Mouse (Mus musculus) midbrain, embryonic 13.5 days (tissue): ENCODE measurements around the gene Mcam. TPM values are rescaled to one million over a fixed set of nuclear protein-coding genes. Genes with fewer than 3 reads are reported as not detected.

Source experiments
- ATAC-seq: fragments of 200-750 bp; cut with Nextera tagmentation; 2 replicates; pipeline ENCODE4 v1.8.0; 2017; ENCODE audit warnings: mild to moderate bottlenecking, moderate TSS enrichment, moderate library complexity
- H3K27ac ChIP-seq: fragments of 300-500 bp; sonication (generic); 2 replicates; pipeline ENCODE4 v1.5.1; 2015; ENCODE audit warnings: inconsistent platforms, mild to moderate bottlenecking, moderate library complexity
- H3K27me3 ChIP-seq: fragments of 300-500 bp; sonication (generic); 2 replicates; pipeline ENCODE4 v1.6.1; 2015; ENCODE audit warnings: mild to moderate bottlenecking, inconsistent platforms
- H3K36me3 ChIP-seq: fragments of 300-500 bp; sonication (generic); 2 replicates; pipeline ENCODE4 v1.6.1; 2015; ENCODE audit warnings: mild to moderate bottlenecking, inconsistent platforms
- H3K4me1 ChIP-seq: fragments of 300-500 bp; sonication (generic); replicated peaks from 2 replicates; pipeline ENCODE4 v1.6.1; 2015; ENCODE audit warnings: inconsistent platforms
- H3K4me2 ChIP-seq: fragments of 300-500 bp; sonication (generic); replicated peaks from 2 replicates; pipeline ENCODE4 v1.6.1; 2015; ENCODE audit warnings: moderate library complexity, mild to moderate bottlenecking, inconsistent platforms
- H3K4me3 ChIP-seq: fragments of 300-500 bp; sonication (generic); replicated peaks from 2 replicates; pipeline ENCODE4 v1.5.1; 2015; ENCODE audit warnings: mild to moderate bottlenecking, inconsistent platforms
- H3K9ac ChIP-seq: fragments of 300-500 bp; sonication (generic); replicated peaks from 2 replicates; pipeline ENCODE4 v1.6.1; 2015; ENCODE audit warnings: mild to moderate bottlenecking, inconsistent platforms
- H3K9me3 ChIP-seq: fragments of 300-500 bp; sonication (generic); 2 replicates; pipeline ENCODE4 v1.6.1; 2016; ENCODE audit warnings: mild to moderate bottlenecking, inconsistent platforms
- WGBS: fragments of 180-500 bp; shearing (Covaris S2); methylation state at CpG from one replicate; pipeline ENCODE4 v1.1.7; 2015; 5-methylcytosine and 5-hydroxymethylcytosine counted together
- polyA plus RNA-seq: library from polyadenylated mRNA; unstranded; fragments of >200 nt; fragmentation: Nextera tagmentation; extraction: Ambion mirVana; gene quantifications from 2 replicates; pipeline ENCODE4 v1.2.1, GENCODE M21; 2015

Gene Mcam
- polyA plus RNA-seq, 1 experiment from 2014 or later = 13.7 TPM

- H3K27ac ChIP-seq = no peak overlapping the region
- no peak overlapping the region for H3K4me2 ChIP-seq
- no peak overlapping the region for H3K9ac ChIP-seq
- no peak for ATAC-seq
- no peaks in the 10 kb centered on the region for H3K27me3 ChIP-seq
- H3K4me3 ChIP-seq = no peak overlapping the region
- H3K36me3 ChIP-seq = no peaks in the 10 kb centered on the region; the same call in 1 of the 2 replicates
- H3K9me3 ChIP-seq = no peaks in the 10 kb centered on the region
- WGBS = 77% methylated on average over 3 of the region's 3 CpGs
- H3K4me1 ChIP-seq = peaks cover 6% of the 10 kb centered on the region; the same call in 1 of the 2 replicates
Measured at GRCm38 (mm10) chr9:44191166-44191565, 56.9 kb downstream of the Mcam start.

GRCm38 (mm10) chr9:44192312-44192711 is 58.0 kb downstream of the Mcam start:
- 95% methylated on average over 3 of the region's 3 CpGs for WGBS

More at GRCm38 (mm10) chr9:44192312-44192711, 58.0 kb downstream of the Mcam start:
- no peak overlapping the region for H3K4me3 ChIP-seq
- H3K9ac ChIP-seq = no peak overlapping the region
- H3K27me3 ChIP-seq = no peaks in the 10 kb centered on the region
- no peak overlapping the region for H3K27ac ChIP-seq
- H3K36me3 ChIP-seq = peaks cover under 1% of the 10 kb centered on the region
- H3K4me1 ChIP-seq = peaks cover 6% of the 10 kb centered on the region; the same call in 1 of the 2 replicates
- H3K9me3 ChIP-seq = no peaks in the 10 kb centered on the region
- ATAC-seq = no peak
- H3K4me2 ChIP-seq = no peak overlapping the region

Other genes with a start within 250 kb of the Mcam start
- 0.30 and 0.52 TPM in 2 replicates for gene Thy1, start 91.1 kb upstream of the Mcam start, polyA plus RNA-seq
- gene Usp2, start 67.4 kb upstream of the Mcam start, polyA plus RNA-seq = 4.5 and 8.3 TPM in 2 replicates
- gene Mfrp, start 32.7 kb upstream of the Mcam start, polyA plus RNA-seq = 0.16 TPM in 1 of 2 replicates, not detected in the other
- gene C1qtnf5, start 27.2 kb upstream of the Mcam start, polyA plus RNA-seq = 1.9 and 2.5 TPM in 2 replicates
- 0.24 and 0.36 TPM in 2 replicates for gene Gm49380, start 21.0 kb upstream of the Mcam start, polyA plus RNA-seq
- 29.9 and 32.7 TPM in 2 replicates for gene Rnf26, start 21.0 kb upstream of the Mcam start, polyA plus RNA-seq
- gene Cbl, start 99.6 kb downstream of the Mcam start, polyA plus RNA-seq = 26.2 and 28.5 TPM in 2 replicates
- not detected in 2 replicates for gene Ccdc153, start 106.2 kb downstream of the Mcam start, polyA plus RNA-seq
- gene Pdzd3, start 117.0 kb downstream of the Mcam start, polyA plus RNA-seq = 0.48 and 0.64 TPM in 2 replicates
- 3.3 and 3.5 TPM in 2 replicates for gene Nlrx1, start 134.1 kb downstream of the Mcam start, polyA plus RNA-seq
- 17.3 and 18.1 TPM in 2 replicates for gene Abcg4, start 154.1 kb downstream of the Mcam start, polyA plus RNA-seq
- gene Hinfp, start 171.2 kb downstream of the Mcam start, polyA plus RNA-seq = 37.5 and 38.5 TPM in 2 replicates
- gene C2cd2l, start 185.8 kb downstream of the Mcam start, polyA plus RNA-seq = 23.0 and 27.3 TPM in 2 replicates
- gene Dpagt1, start 191.6 kb downstream of the Mcam start, polyA plus RNA-seq = 40.8 TPM in 2 replicates
- gene H2afx, start 200.2 kb downstream of the Mcam start, polyA plus RNA-seq = 193 and 209 TPM in 2 replicates
- 72.3 and 72.9 TPM in 2 replicates for gene Hmbs, start 209.8 kb downstream of the Mcam start, polyA plus RNA-seq
- gene Vps11, start 227.2 kb downstream of the Mcam start, polyA plus RNA-seq = 41.2 and 41.6 TPM in 2 replicates
- gene Hyou1, start 245.0 kb downstream of the Mcam start, polyA plus RNA-seq = 28.1 and 28.4 TPM in 2 replicates